Comparison of ENCODE assay signal across 27 mouse cellular contexts in genomic region chr17:50453524-50453923, GRCm38 (mm10). TPM values are rescaled to one million over a fixed set of nuclear protein-coding genes. Genes with fewer than 3 reads are reported as not detected.
DNase-seq lines count a peak whose midpoint lies in the region; ATAC-seq and TF ChIP-seq lines count a peak whose summit lies in the region.
"Had no signal": no experiment of that assay in that cellular context is flagged by ENCODE, and none has a peak within 500 bp of the region (broad histone marks: within the 10 kb centered on the region; RNA-seq: fewer than 3 reads in every experiment).

No protein-coding gene starts in this region.

- ATAC-seq in liver, embryonic 12.5 days, result 0 out of 2 replicates have a peak, but pooled peaks have one; percentile 13
- ATAC-seq in erythroblast, adult 5-6 weeks (replicated peaks; ENCODE audit: low FRiP score, poor library complexity, severe bottlenecking), result peak; percentile 1; the same call in 1 of the 2 replicates
- peak; percentile 53 for ATAC-seq in stomach, postnatal 0 days (ENCODE audit: low FRiP score, low TSS enrichment)
- ATAC-seq: forebrain, embryonic 15.5 days; hindbrain, postnatal 0 days; inflammation-experienced regulatory T-cells, adult 6 months; Patski had no signal

- no peak overlapping the region for H3K9ac ChIP-seq in liver, embryonic 12.5 days
- H3K9ac ChIP-seq in stomach, postnatal 0 days (ENCODE audit: low read length), result no peak overlapping the region
- H3K9ac ChIP-seq: embryonic facial prominence, embryonic 12.5 days; embryonic facial prominence, embryonic 15.5 days; forebrain, embryonic 12.5 days; forebrain, embryonic 15.5 days; heart, embryonic 15.5 days; hindbrain, embryonic 14.5 days had no signal

- DNase-seq in heart, adult 11 months, result peak; percentile 85
- DNase-seq in heart, postnatal 14 days, result no peak
- DNase-seq in liver, result no peak
- DNase-seq in stomach, postnatal 0 days (ENCODE audit: low spot score), result no peak
- DNase-seq in embryo, embryonic 10 days (ENCODE audit: low spot score), result no peak
- DNase-seq in adrenal gland, postnatal 14 days, result no peak
- DNase-seq: adrenal gland, postnatal 25 days; cerebellum, adult 18-20 months; cerebellum, adult 9-10 months; cerebellum, postnatal 14 days; gastrocnemius, postnatal 25 days; heart, adult 2 months; heart, postnatal 10 days; heart, postnatal 4 days had no signal

- H3K4me3 ChIP-seq in liver, embryonic 12.5 days, result no peak overlapping the region
- no peak overlapping the region for H3K4me3 ChIP-seq in stomach, postnatal 0 days (ENCODE audit: low read depth, low read length)
- H3K4me3 ChIP-seq: embryonic facial prominence, embryonic 12.5 days; embryonic facial prominence, embryonic 15.5 days; erythroblast, embryonic 14.5 days; forebrain, embryonic 12.5 days; forebrain, embryonic 15.5 days; heart, adult 2 months; heart, embryonic 10.5 days; heart, embryonic 15.5 days had no signal

- no peaks in the 10 kb centered on the region; the same call in 1 of the 2 replicates for H3K27me3 ChIP-seq in liver, embryonic 12.5 days (replicated peaks)
- H3K27me3 ChIP-seq in stomach, postnatal 0 days (ENCODE audit: control insufficient read depth, insufficient read depth, low read length), result no peaks in the 10 kb centered on the region
- H3K27me3 ChIP-seq: embryonic facial prominence, embryonic 12.5 days; embryonic facial prominence, embryonic 15.5 days; forebrain, embryonic 15.5 days; heart, embryonic 15.5 days; Patski had no signal

- H3K4me1 ChIP-seq in liver, embryonic 12.5 days, result peaks cover 9% of the 10 kb centered on the region; the same call in 1 of the 2 replicates
- H3K4me1 ChIP-seq in stomach, postnatal 0 days (replicated peaks; ENCODE audit: control insufficient read depth, insufficient read depth), result no peaks in the 10 kb centered on the region
- H3K4me1 ChIP-seq: embryonic facial prominence, embryonic 12.5 days; embryonic facial prominence, embryonic 15.5 days; forebrain, embryonic 12.5 days; forebrain, embryonic 15.5 days; heart, embryonic 15.5 days had no signal

- intact Hi-C loops in heart, postnatal 14 days (cut with DNase I), result no loop called here

- H3K27ac ChIP-seq in liver, embryonic 12.5 days, result no peak overlapping the region
- no peak overlapping the region for H3K27ac ChIP-seq in stomach, postnatal 0 days (replicated peaks)
- H3K27ac ChIP-seq: embryonic facial prominence, embryonic 12.5 days; embryonic facial prominence, embryonic 15.5 days; forebrain, embryonic 12.5 days; forebrain, embryonic 15.5 days; heart, adult 2 months; heart, embryonic 10.5 days; heart, embryonic 15.5 days; hindbrain, embryonic 14.5 days; hindbrain, postnatal 0 days had no signal

- TF ChIP-seq CTCF in stomach, postnatal 0 days (IDR thresholded peaks at IDR 0.05; ENCODE audit: low read depth), result no peak

- H3K4me2 ChIP-seq in liver, embryonic 12.5 days, result no peak overlapping the region
- H3K4me2 ChIP-seq in stomach, postnatal 0 days (replicated peaks; ENCODE audit: low read depth), result no peak overlapping the region
- H3K4me2 ChIP-seq: embryonic facial prominence, embryonic 12.5 days; embryonic facial prominence, embryonic 15.5 days; forebrain, embryonic 12.5 days; forebrain, embryonic 15.5 days; heart, embryonic 15.5 days; hindbrain, embryonic 14.5 days had no signal

- H3K36me3 ChIP-seq in liver, embryonic 12.5 days, result no peaks in the 10 kb centered on the region
- no peaks in the 10 kb centered on the region for H3K36me3 ChIP-seq in stomach, postnatal 0 days (ENCODE audit: control insufficient read depth, insufficient read depth, low read length)
- H3K36me3 ChIP-seq: embryonic facial prominence, embryonic 12.5 days; embryonic facial prominence, embryonic 15.5 days; forebrain, embryonic 12.5 days; forebrain, embryonic 15.5 days; heart, embryonic 10.5 days; heart, embryonic 15.5 days had no signal

- H3K9me3 ChIP-seq in liver, embryonic 12.5 days (replicated peaks), result no peaks in the 10 kb centered on the region
- no peaks in the 10 kb centered on the region for H3K9me3 ChIP-seq in stomach, postnatal 0 days (ENCODE audit: control insufficient read depth, low read length)
- H3K9me3 ChIP-seq: embryonic facial prominence, embryonic 12.5 days; embryonic facial prominence, embryonic 15.5 days; forebrain, embryonic 12.5 days; forebrain, embryonic 15.5 days; heart, embryonic 10.5 days; heart, embryonic 15.5 days had no signal

- TF ChIP-seq EP300 in stomach, postnatal 0 days (optimal IDR thresholded peaks at IDR 0.05), result no peak

RNA-seq across cellular contexts. Expression of gene Plcl2, which starts 55.7 kb away (rescaled TPM):
- 10 to 100 TPM in 1 of 2 experiments, 1 to 10 TPM in 1; 9.9 to 10.6 TPM for total RNA-seq in heart, postnatal 14 days (2021)
- polyA plus RNA-seq in liver, embryonic 12.5 days (2016; fragmentation: Nextera tagmentation; extraction: Ambion mirVana), result 2.4 and 3.1 TPM in 2 replicates
- 97.0 and 109 TPM in 2 replicates for total RNA-seq in erythroblast, adult 5-6 weeks (2015; ENCODE audit: low replicate concordance)
- total RNA-seq in erythroblast, adult 5-6 weeks (2017; ENCODE audit: low replicate concordance), result 129 and 135 TPM in 2 replicates
- polyA plus RNA-seq in stomach, postnatal 0 days (2015; fragmentation: Nextera tagmentation; extraction: Ambion mirVana), result 2.3 and 2.6 TPM in 2 replicates
- total RNA-seq in adrenal gland, postnatal 14 days (2021), result 53.1 and 57.6 TPM in 2 replicates
- polyA plus RNA-seq: Patski had no signal

Comparison
In these comparisons a context has a peak if more than half of its experiments do, and no peak if none do; other contexts are left out.
1. ATAC-seq: peak in every context shown above with its lines; median percentile 53 in stomach, postnatal 0 days; 13 in liver, embryonic 12.5 days; 1 in erythroblast, adult 5-6 weeks.